Mouse (Mus musculus) ZHBTc4 (cell line): ENCODE measurements at regions not wholly inside any gene's neighbourhood (a gene's known extent, or its start where the extent isn't known, plus 50 kb on each side); places are given as distances from the start of the nearest gene placed in this dataset.

Experiments used
- DNase-seq: peaks from one replicate; pipeline ENCODE4 v3.0.0-alpha.2; 2011; ENCODE audit warnings: low read depth, low spot score

- no peak for DNase-seq
Observed at GRCm38 (mm10) chrX:88906106-88906505, 503.4 kb downstream of the Pet2 start.

GRCm38 (mm10) chrX:88873260-88873659 is 536.2 kb downstream of the Pet2 start:
- peak; percentile 81 for DNase-seq
